Mouse (Mus musculus) C2C12 (cell line): Measurements from ENCODE around the gene Slc4a5. TPM values are rescaled to one million over a fixed set of nuclear protein-coding genes. Genes with fewer than 3 reads are reported as not detected.

Source experiments
- H3K27me3 ChIP-seq: one replicate; pipeline ENCODE4 v1.6.1; 2011; ENCODE audit not compliant: control insufficient read depth, insufficient read depth, insufficient read length
- H3K36me3 ChIP-seq: one replicate; pipeline ENCODE4 v1.6.1; 2011; ENCODE audit not compliant: control insufficient read depth, insufficient read depth
- H3K4me3 ChIP-seq: one replicate; pipeline ENCODE4 v1.5.1; 2011; ENCODE audit warnings: mild to moderate bottlenecking, control low read depth; ENCODE audit not compliant: poor library complexity, insufficient read depth, severe bottlenecking
- H3K79me2 ChIP-seq: one replicate; pipeline ENCODE4 v1.6.1; 2011; ENCODE audit not compliant: control insufficient read depth, insufficient read depth
- H3K79me3 ChIP-seq: one replicate; pipeline ENCODE4 v1.6.1; 2011; ENCODE audit warnings: low read depth, control low read depth
- H3ac ChIP-seq: one replicate; pipeline ENCODE3; 2011; ENCODE audit warnings: low read depth; ENCODE audit not compliant: control insufficient read depth, insufficient read length
- CEBPB ChIP-seq: IDR thresholded peaks from one replicate; pipeline ENCODE4 v1.6.1; 2011; ENCODE audit warnings: low read depth, mild to moderate bottlenecking, control low read depth, moderate library complexity
- CTCF ChIP-seq: IDR thresholded peaks from one replicate; pipeline ENCODE4 v1.5.1; 2011; ENCODE audit not compliant: control insufficient read depth, insufficient read depth, insufficient read length
- FOSL1 ChIP-seq: IDR thresholded peaks from one replicate; pipeline ENCODE4 v1.8.0; 2011; ENCODE audit warnings: mild to moderate bottlenecking, low read length; ENCODE audit not compliant: poor library complexity, insufficient read depth, severe bottlenecking
- MAX ChIP-seq: IDR thresholded peaks from one replicate; pipeline ENCODE4 v1.6.1; 2011; ENCODE audit warnings: mild to moderate bottlenecking, control low read depth
- MYOD1 ChIP-seq: IDR thresholded peaks from one replicate; pipeline ENCODE4 v1.6.1; 2011; ENCODE audit warnings: low read depth; ENCODE audit not compliant: control insufficient read depth, insufficient read length
- MYOG ChIP-seq: IDR thresholded peaks from one replicate; pipeline ENCODE4 v1.6.1; 2011; ENCODE audit not compliant: control insufficient read depth, insufficient read length; ENCODE audit errors: extremely low read depth
- USF1 ChIP-seq: IDR thresholded peaks from one replicate; pipeline ENCODE4 v1.6.1; 2011; ENCODE audit warnings: low read depth, mild to moderate bottlenecking, control low read depth, moderate library complexity
- polyA plus RNA-seq: library from polyadenylated mRNA; unstranded; fragments of >200 nt; fragmentation: generic; extraction: Trizol; gene quantifications from one replicate; pipeline ENCODE4 v1.2.1, GENCODE M21; 2012; ENCODE audit warnings: missing spikeins

Gene Slc4a5
- polyA plus RNA-seq, 1 experiment: 0.04 TPM

DNA sequence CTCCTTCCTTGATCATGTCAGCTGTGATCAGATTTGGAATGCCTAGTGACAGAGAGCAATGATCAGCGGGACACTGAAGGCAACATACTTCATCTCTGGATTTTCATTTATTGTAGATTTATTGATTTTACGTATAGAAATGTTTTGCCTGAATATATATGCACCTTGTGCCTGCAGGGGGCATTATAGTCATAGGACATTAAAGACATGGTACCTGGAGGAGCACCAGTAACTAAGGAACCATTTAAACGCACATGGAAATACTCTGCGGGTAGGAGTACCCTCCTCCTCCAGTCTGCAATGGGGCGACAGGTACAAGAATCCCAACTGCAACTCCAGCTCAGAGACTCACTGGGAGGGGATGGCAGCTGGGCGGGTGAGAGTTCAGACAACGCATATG lies 89.4 kb downstream of the Slc4a5 start:
- Histone ChIP-seq H3K27me3 (no peaks in the 10 kb centered on the region), H3K36me3 (peaks cover 92% of the 10 kb centered on the region), H3K79me2 (peaks cover 12% of the 10 kb centered on the region), H3K79me3 (peaks cover 11% of the 10 kb centered on the region), H3K4me3 (no peak overlapping the region), H3ac (no peak overlapping the region)
- TF ChIP-seq CEBPB: no peak
- no peak for TF ChIP-seq USF1
- no peak for TF ChIP-seq MYOG
- TF ChIP-seq CTCF: no peak
- TF ChIP-seq MAX: no peak
- TF ChIP-seq FOSL1: no peak

GRCm38 (mm10) chr6:83311206-83311605 lies 91.6 kb downstream of the Slc4a5 start:
- TF ChIP-seq CTCF (no peak), CEBPB (no peak), MYOD1 (no peak), MYOG (no peak), USF1 (no peak), MAX (no peak), FOSL1 (no peak)
- Histone ChIP-seq H3K4me3 (no peak overlapping the region), H3K36me3 (peaks cover 79% of the 10 kb centered on the region), H3K79me3 (peaks cover 33% of the 10 kb centered on the region), H3K27me3 (no peaks in the 10 kb centered on the region), H3ac (no peak overlapping the region), H3K79me2 (peaks cover 34% of the 10 kb centered on the region)

DNA sequence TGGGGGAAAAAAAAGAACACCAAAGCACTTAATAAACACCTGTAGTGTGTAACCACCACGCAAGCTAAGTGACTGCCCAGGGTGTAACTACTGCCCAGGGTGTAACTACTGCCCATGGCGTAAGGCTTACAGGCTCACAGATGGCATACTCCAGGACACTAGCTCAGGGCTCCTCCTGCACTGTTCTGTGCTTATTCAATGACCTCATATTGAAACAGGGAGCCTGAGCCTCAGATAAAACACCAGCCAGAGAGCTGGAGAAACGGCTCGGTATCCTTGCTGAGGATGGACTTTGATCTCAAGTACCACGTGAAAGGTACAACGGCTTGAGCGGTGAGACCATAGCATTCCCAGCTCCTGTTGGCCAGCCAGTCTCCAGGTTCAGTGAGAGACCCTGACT lies 92.4 kb downstream of the Slc4a5 start:
- TF ChIP-seq MYOG (no peak), MAX (no peak), USF1 (no peak), MYOD1 (no peak), FOSL1 (no peak), CTCF (no peak), CEBPB (no peak)
- Histone ChIP-seq H3K27me3 (no peaks in the 10 kb centered on the region), H3K4me3 (no peak overlapping the region), H3K79me2 (peaks cover 42% of the 10 kb centered on the region), H3K79me3 (peaks cover 40% of the 10 kb centered on the region), H3K36me3 (peaks cover 71% of the 10 kb centered on the region), H3ac (no peak overlapping the region)

DNA sequence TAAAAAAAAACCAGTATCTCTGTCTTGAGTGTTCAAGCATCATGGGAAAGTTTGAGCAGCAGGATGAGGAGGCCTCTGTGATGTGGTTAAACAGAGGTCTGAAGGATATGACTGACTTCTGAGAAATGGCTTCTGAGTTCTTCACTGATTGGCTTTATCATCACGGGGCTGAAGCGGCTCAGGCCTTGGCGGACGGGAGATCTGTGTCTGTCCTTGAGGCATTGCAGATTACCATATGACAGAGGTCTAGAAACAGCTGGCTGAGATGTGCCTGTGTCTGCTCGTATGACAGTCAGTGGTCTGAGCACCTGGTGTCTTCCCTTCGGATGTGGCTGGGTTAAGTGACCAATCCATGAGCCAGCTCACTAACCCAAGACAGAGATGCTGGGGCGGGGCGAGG lies 92.9 kb downstream of the Slc4a5 start:
- no peaks in the 10 kb centered on the region for H3K27me3 ChIP-seq
- H3K79me2 ChIP-seq: peaks cover 45% of the 10 kb centered on the region

GRCm38 (mm10) chr6:83315293-83315692 lies 95.7 kb downstream of the Slc4a5 start:
- H3K36me3 ChIP-seq: peaks cover 40% of the 10 kb centered on the region
- no peak overlapping the region for H3ac ChIP-seq
- H3K27me3 ChIP-seq: no peaks in the 10 kb centered on the region
- H3K79me3 ChIP-seq: peaks cover 40% of the 10 kb centered on the region
- no peak for TF ChIP-seq CTCF
- TF ChIP-seq MAX: no peak
- no peak for TF ChIP-seq CEBPB
- no peak for TF ChIP-seq MYOD1
- no peak for TF ChIP-seq MYOG
- no peak for TF ChIP-seq USF1
- no peak for TF ChIP-seq FOSL1
- H3K4me3 ChIP-seq: no peak overlapping the region
- H3K79me2 ChIP-seq: peaks cover 45% of the 10 kb centered on the region

More for the DNA sequence above, 92.9 kb downstream of the Slc4a5 start:
- peaks cover 40% of the 10 kb centered on the region for H3K79me3 ChIP-seq
- no peak overlapping the region for H3ac ChIP-seq
- peaks cover 66% of the 10 kb centered on the region for H3K36me3 ChIP-seq
- H3K4me3 ChIP-seq: no peak overlapping the region
- TF ChIP-seq USF1: no peak
- TF ChIP-seq MAX: no peak

- Histone ChIP-seq H3K4me3 (peak overlapping the region; percentile 80), H3ac (peak overlapping the region; percentile 59), H3K36me3 (peaks cover 33% of the 10 kb centered on the region), H3K79me3 (peaks cover 38% of the 10 kb centered on the region), H3K27me3 (no peaks in the 10 kb centered on the region), H3K79me2 (peaks cover 45% of the 10 kb centered on the region)
- TF ChIP-seq MYOG (no peak), MYOD1 (no peak), FOSL1 (no peak), CEBPB (no peak), CTCF (no peak), MAX (no peak), USF1 (no peak)
Measured at GRCm38 (mm10) chr6:83316022-83316421, 96.4 kb downstream of the Slc4a5 start.
